Mouse (Mus musculus) forebrain, embryonic 14.5 days (tissue): Measurements from ENCODE around the gene Stpg4. TPM values are rescaled to one million over a fixed set of nuclear protein-coding genes. Genes with fewer than 3 reads are reported as not detected.

Experiments used
- ATAC-seq: fragments of 200-750 bp; cut with Nextera tagmentation; 2 replicates; pipeline ENCODE4 v1.8.0; 2017; ENCODE audit warnings: mild to moderate bottlenecking, moderate library complexity
- DNase-seq: peaks from one replicate; pipeline ENCODE4 v3.0.0-alpha.2; 2015; ENCODE audit warnings: low spot score
- H3K27ac ChIP-seq: fragments of 300-500 bp; sonication (generic); 2 replicates; pipeline ENCODE4 v1.5.1; 2014; ENCODE audit warnings: low read depth, mild to moderate bottlenecking, control low read depth, low read length, moderate library complexity
- H3K27me3 ChIP-seq: fragments of 300-500 bp; sonication (generic); replicated peaks from 2 replicates; pipeline ENCODE4 v1.6.1; 2014; ENCODE audit warnings: low read length, control low read depth, mixed read lengths; ENCODE audit not compliant: control insufficient read depth, insufficient read depth
- H3K36me3 ChIP-seq: fragments of 300-500 bp; sonication (generic); 2 replicates; pipeline ENCODE4 v1.6.1; 2014; ENCODE audit warnings: low read length, control low read depth; ENCODE audit not compliant: control insufficient read depth, insufficient read depth
- H3K4me1 ChIP-seq: fragments of 300-500 bp; sonication (generic); 2 replicates; pipeline ENCODE4 v1.6.1; 2014; ENCODE audit warnings: antibody characterized with exemption, low read length, control low read depth; ENCODE audit not compliant: control insufficient read depth, insufficient read depth
- H3K4me2 ChIP-seq: fragments of 300-500 bp; sonication (generic); 2 replicates; pipeline ENCODE4 v1.6.1; 2014; ENCODE audit warnings: mild to moderate bottlenecking, control low read depth, low read length
- H3K4me3 ChIP-seq: fragments of 300-500 bp; sonication (generic); 2 replicates; pipeline ENCODE4 v1.5.1; 2014; ENCODE audit warnings: low read depth, low read length, control low read depth
- H3K9ac ChIP-seq: fragments of 300-500 bp; sonication (generic); 2 replicates; pipeline ENCODE4 v1.6.1; 2014; ENCODE audit warnings: mild to moderate bottlenecking, low read length, control low read depth, moderate library complexity
- H3K9me3 ChIP-seq: fragments of 300-500 bp; sonication (generic); replicated peaks from 2 replicates; pipeline ENCODE4 v1.6.1; 2016; ENCODE audit warnings: low read length, control low read depth, mixed read lengths; ENCODE audit not compliant: control insufficient read depth
- WGBS: fragments of 180-500 bp; shearing (Covaris S2); extraction: QIAGEN DNeasy Blood & Tissue Kit; methylation state at CpG from one replicate; pipeline ENCODE4 v1.1.7; 2014; 5-methylcytosine and 5-hydroxymethylcytosine counted together
- polyA plus RNA-seq: library from polyadenylated mRNA; unstranded; fragments of >200 nt; fragmentation: Nextera tagmentation; extraction: Ambion mirVana; gene quantifications from 2 replicates; pipeline ENCODE4 v1.2.1, GENCODE M21; 2014

The Stpg4 gene
- polyA plus RNA-seq, 1 experiment from 2014 or later = not detected

GRCm38 (mm10) chr17:87353745-87354320, 73.7 kb downstream of the Stpg4 start:
- 78% methylated on average over 8 of the region's 8 CpGs for WGBS
- Histone ChIP-seq H3K4me1 (peaks cover 3% of the 10 kb centered on the region; the same call in 1 of the 2 replicates), H3K9ac (no peak overlapping the region), H3K27me3 (no peaks in the 10 kb centered on the region), H3K4me2 (no peak overlapping the region), H3K36me3 (no peaks in the 10 kb centered on the region), H3K9me3 (no peaks in the 10 kb centered on the region), H3K4me3 (no peak overlapping the region), H3K27ac (no peak overlapping the region)
- no peak for DNase-seq
- ATAC-seq = no peak

GRCm38 (mm10) chr17:87352898-87353225, 74.7 kb downstream of the Stpg4 start:
- Histone ChIP-seq H3K9me3 (no peaks in the 10 kb centered on the region), H3K36me3 (no peaks in the 10 kb centered on the region), H3K4me2 (no peak overlapping the region), H3K9ac (no peak overlapping the region), H3K27ac (no peak overlapping the region), H3K27me3 (no peaks in the 10 kb centered on the region), H3K4me3 (no peak overlapping the region), H3K4me1 (peaks cover 3% of the 10 kb centered on the region; the same call in 1 of the 2 replicates)
- DNase-seq (no peak), ATAC-seq (no peak)
- WGBS = 41% methylated on average over 1 of the region's 1 CpGs

DNA sequence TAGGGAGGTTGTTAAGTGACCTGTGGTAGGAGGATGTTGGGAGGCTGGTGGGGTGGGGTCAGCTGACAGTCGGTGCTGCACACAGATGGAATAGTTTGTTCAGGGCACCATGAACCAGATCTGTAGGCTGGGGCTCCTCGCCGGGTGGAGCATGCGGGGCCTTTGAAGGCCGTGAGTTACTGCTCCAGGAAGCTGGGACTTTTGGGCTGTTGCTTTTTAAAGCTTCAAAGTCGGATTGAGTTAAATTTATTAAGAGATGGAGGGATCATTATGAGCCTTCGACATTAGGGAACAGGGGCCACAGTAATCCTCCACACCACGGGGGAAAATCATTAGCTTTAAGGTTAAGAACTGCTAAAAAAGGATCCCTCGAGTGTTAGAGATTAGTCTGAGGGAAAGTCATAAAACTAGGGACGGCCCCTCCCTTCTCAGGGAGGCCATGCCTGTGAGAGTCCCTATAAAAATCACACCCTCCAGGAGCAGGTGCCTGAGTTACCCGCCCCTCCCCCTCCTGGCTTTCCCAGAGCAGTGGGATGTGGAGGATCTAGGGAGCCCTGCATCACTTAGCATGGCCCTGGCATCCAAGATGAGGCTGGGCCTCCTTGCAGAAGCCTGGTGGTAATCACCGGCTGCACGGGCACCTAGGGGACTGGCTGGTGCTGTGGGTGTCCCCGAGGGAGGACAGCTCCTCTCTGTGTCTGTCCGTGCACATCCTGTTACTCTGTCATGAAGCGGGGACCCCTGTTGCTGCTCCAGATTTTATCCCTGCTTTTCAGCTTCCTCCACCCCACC, 75.2 kb downstream of the Stpg4 start:
- DNase-seq (no peak), ATAC-seq (peak; percentile 53; the same call in 1 of the 2 replicates)
- Histone ChIP-seq H3K4me2 (no peak overlapping the region), H3K9me3 (no peaks in the 10 kb centered on the region), H3K27me3 (no peaks in the 10 kb centered on the region), H3K27ac (no peak overlapping the region), H3K4me1 (peaks cover 3% of the 10 kb centered on the region; the same call in 1 of the 2 replicates), H3K9ac (no peak overlapping the region), H3K36me3 (no peaks in the 10 kb centered on the region), H3K4me3 (no peak overlapping the region)
- 37% methylated on average over 16 of the region's 16 CpGs for WGBS

GRCm38 (mm10) chr17:87351241-87352105, 76.1 kb downstream of the Stpg4 start:
- no peak for DNase-seq
- no peaks in the 10 kb centered on the region for H3K36me3 ChIP-seq
- H3K9me3 ChIP-seq = no peaks in the 10 kb centered on the region
- no peak overlapping the region for H3K9ac ChIP-seq
- no peak for ATAC-seq
- H3K4me2 ChIP-seq = no peak overlapping the region
- H3K4me3 ChIP-seq = no peak overlapping the region
- WGBS = 34% methylated on average over 20 of the region's 20 CpGs
- peaks cover 3% of the 10 kb centered on the region; the same call in 1 of the 2 replicates for H3K4me1 ChIP-seq
- no peaks in the 10 kb centered on the region for H3K27me3 ChIP-seq
- no peak overlapping the region for H3K27ac ChIP-seq

- DNase-seq (no peak), ATAC-seq (no peak)
- H3K4me3 ChIP-seq = no peak overlapping the region
- H3K9ac ChIP-seq = no peak overlapping the region
- H3K4me2 ChIP-seq = no peak overlapping the region
- H3K4me1 ChIP-seq = peaks cover 3% of the 10 kb centered on the region; the same call in 1 of the 2 replicates
- no peaks in the 10 kb centered on the region for H3K36me3 ChIP-seq
- no peak overlapping the region for H3K27ac ChIP-seq
- H3K9me3 ChIP-seq = no peaks in the 10 kb centered on the region
- WGBS = 59% methylated on average over 13 of the region's 13 CpGs
- H3K27me3 ChIP-seq = no peaks in the 10 kb centered on the region
These were observed 76.9 kb downstream of the Stpg4 start for GRCm38 (mm10) chr17:87350471-87351240.

DNA sequence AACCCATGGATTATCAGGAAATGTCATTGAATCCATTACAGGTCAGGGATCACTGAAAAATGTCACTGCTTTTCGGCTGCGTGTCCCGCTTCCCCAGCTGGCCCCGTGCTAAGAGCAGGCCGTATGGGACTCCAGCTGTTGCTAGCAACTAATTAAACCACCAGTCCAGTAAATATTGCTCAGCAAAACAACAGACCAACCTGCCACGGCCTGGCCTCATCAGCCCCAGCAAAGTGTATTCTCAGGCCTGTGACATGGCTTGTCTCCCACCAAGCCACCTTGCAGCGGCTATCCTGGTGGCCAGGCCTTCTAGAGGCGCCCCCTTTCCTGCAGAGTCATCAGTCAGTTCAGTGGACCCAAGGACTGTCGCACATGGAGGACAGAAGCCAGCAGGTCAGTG, 78.0 kb downstream of the Stpg4 start:
- Histone ChIP-seq H3K36me3 (no peaks in the 10 kb centered on the region), H3K4me1 (peaks cover 3% of the 10 kb centered on the region; the same call in 1 of the 2 replicates), H3K4me2 (no peak overlapping the region), H3K27ac (no peak overlapping the region), H3K9ac (no peak overlapping the region), H3K4me3 (no peak overlapping the region), H3K27me3 (no peaks in the 10 kb centered on the region), H3K9me3 (no peaks in the 10 kb centered on the region)
- no peak for DNase-seq
- no peak for ATAC-seq
- 77% methylated on average over 9 of the region's 9 CpGs for WGBS

DNA sequence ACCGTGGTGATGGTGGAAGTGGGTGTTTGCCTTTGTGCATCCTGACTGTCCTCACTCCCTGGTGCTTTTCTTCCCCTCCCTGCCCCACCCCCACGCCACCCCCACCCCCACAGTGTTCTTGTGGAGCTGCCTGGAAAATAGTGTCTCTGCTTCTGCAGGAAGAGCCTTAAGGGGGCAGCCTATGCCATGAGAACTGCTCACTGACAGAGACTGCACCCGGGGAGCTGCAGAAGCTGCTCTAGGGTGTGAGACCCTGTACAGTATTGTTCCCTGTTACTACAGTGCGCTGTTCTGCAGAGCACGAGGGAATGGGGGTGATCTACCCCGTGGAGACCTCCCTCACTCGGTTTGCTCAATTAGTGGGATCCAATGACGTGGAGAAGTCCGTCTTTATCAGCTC, 78.5 kb downstream of the Stpg4 start:
- Histone ChIP-seq H3K36me3 (no peaks in the 10 kb centered on the region), H3K27me3 (no peaks in the 10 kb centered on the region), H3K27ac (no peak overlapping the region), H3K9me3 (no peaks in the 10 kb centered on the region), H3K9ac (no peak overlapping the region), H3K4me2 (no peak overlapping the region), H3K4me3 (no peak overlapping the region), H3K4me1 (peaks cover 3% of the 10 kb centered on the region; the same call in 1 of the 2 replicates)
- ATAC-seq (peak; percentile 27; the same call in 1 of the 2 replicates), DNase-seq (no peak)
- WGBS = 28% methylated on average over 8 of the region's 9 CpGs

DNA sequence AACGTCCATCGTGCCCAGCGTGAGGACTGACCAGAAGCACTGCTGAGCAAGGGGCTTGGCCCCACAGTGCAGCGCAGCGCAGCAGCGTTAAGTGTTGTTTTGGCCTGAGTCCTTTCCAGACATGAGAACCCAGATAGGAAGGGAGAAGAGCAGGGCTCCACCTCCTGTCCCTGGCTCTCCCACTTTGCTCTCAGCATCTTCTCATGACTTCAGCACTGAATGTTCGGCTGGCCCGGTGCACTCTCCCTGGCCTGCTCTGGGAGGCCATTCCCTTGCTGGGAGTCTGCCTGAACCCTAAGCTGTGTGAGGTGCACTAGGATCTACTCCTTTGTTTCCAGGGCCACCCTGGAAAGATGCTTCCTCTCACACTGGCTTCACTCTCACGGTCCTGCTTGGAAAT, 79.2 kb downstream of the Stpg4 start:
- Histone ChIP-seq H3K27ac (no peak overlapping the region), H3K9me3 (no peaks in the 10 kb centered on the region), H3K27me3 (no peaks in the 10 kb centered on the region), H3K4me3 (no peak overlapping the region), H3K9ac (no peak overlapping the region), H3K36me3 (no peaks in the 10 kb centered on the region), H3K4me2 (no peak overlapping the region), H3K4me1 (peaks cover 3% of the 10 kb centered on the region; the same call in 1 of the 2 replicates)
- no peak for DNase-seq
- 41% methylated on average over 9 of the region's 9 CpGs for WGBS
- no peak for ATAC-seq
